Mouse (Mus musculus) embryonic facial prominence, embryonic 11.5 days (tissue): Measurements from ENCODE around the gene Rnh1. TPM values are rescaled to one million over a fixed set of nuclear protein-coding genes. Genes with fewer than 3 reads are reported as not detected.

Experiments
- ATAC-seq: fragments of 200-750 bp; cut with Nextera tagmentation; replicated peaks from 2 replicates; pipeline ENCODE4 v1.8.0; 2017; ENCODE audit warnings: low read depth; ENCODE audit not compliant: insufficient number of reproducible peaks, low FRiP score, low TSS enrichment
- DNase-seq: peaks from one replicate; pipeline ENCODE4 v3.0.0-alpha.2; 2015; ENCODE audit warnings: low spot score
- H3K27ac ChIP-seq: fragments of 300-500 bp; sonication (generic); replicated peaks from 2 replicates; pipeline ENCODE4 v1.5.1; 2014; ENCODE audit warnings: mild to moderate bottlenecking, low read depth, low read length, control low read depth
- H3K27me3 ChIP-seq: fragments of 300-500 bp; sonication (generic); 2 replicates; pipeline ENCODE4 v1.6.1; 2014; ENCODE audit warnings: mild to moderate bottlenecking, low read length, moderate library complexity, mixed read lengths; ENCODE audit not compliant: control insufficient read depth, insufficient read depth
- H3K36me3 ChIP-seq: fragments of 300-500 bp; sonication (generic); replicated peaks from 2 replicates; pipeline ENCODE4 v1.6.1; 2014; ENCODE audit warnings: low read depth, mild to moderate bottlenecking, low read length, moderate library complexity, mixed read lengths; ENCODE audit not compliant: control insufficient read depth, insufficient read depth
- H3K4me1 ChIP-seq: fragments of 300-500 bp; sonication (generic); 2 replicates; pipeline ENCODE4 v1.6.1; 2014; ENCODE audit warnings: low read length, mixed read lengths; ENCODE audit not compliant: control insufficient read depth, insufficient read depth
- H3K4me2 ChIP-seq: fragments of 300-500 bp; sonication (generic); 2 replicates; pipeline ENCODE4 v1.6.1; 2014; ENCODE audit warnings: low read depth, mild to moderate bottlenecking, control low read depth, low read length, moderate library complexity
- H3K4me3 ChIP-seq: fragments of 300-500 bp; sonication (generic); 2 replicates; pipeline ENCODE4 v1.5.1; 2014; ENCODE audit warnings: low read depth, low read length, control low read depth
- H3K9ac ChIP-seq: fragments of 300-500 bp; sonication (generic); replicated peaks from 2 replicates; pipeline ENCODE4 v1.6.1; 2014; ENCODE audit warnings: mild to moderate bottlenecking, control low read depth, low read length
- H3K9me3 ChIP-seq: fragments of 300-500 bp; sonication (generic); replicated peaks from 2 replicates; pipeline ENCODE4 v1.6.1; 2016; ENCODE audit warnings: mild to moderate bottlenecking, low read length, inconsistent platforms, mixed read lengths; ENCODE audit not compliant: control insufficient read depth
- WGBS: fragments of 180-500 bp; shearing (Covaris S2); extraction: QIAGEN DNeasy Blood & Tissue Kit; methylation state at CpG from one replicate; pipeline ENCODE4 v1.1.7; 2014; 5-methylcytosine and 5-hydroxymethylcytosine counted together
- polyA plus RNA-seq: library from polyadenylated mRNA; unstranded; fragments of >200 nt; fragmentation: Nextera tagmentation; extraction: Ambion mirVana; gene quantifications from 2 replicates; pipeline ENCODE4 v1.2.1, GENCODE M21; 2014

The Rnh1 gene
- polyA plus RNA-seq, 1 experiment from 2014 or later, result 82.0 TPM

GRCm38 (mm10) chr7:141191036-141191435, 18.4 kb upstream of the Rnh1 start:
- H3K9me3 ChIP-seq, result no peaks in the 10 kb centered on the region
- DNase-seq (no peak), ATAC-seq (no peak)
- H3K4me1 ChIP-seq, result peaks cover 3% of the 10 kb centered on the region; the same call in 1 of the 2 replicates
- H3K4me2 ChIP-seq, result no peak overlapping the region
- H3K27ac ChIP-seq, result no peak overlapping the region
- H3K9ac ChIP-seq, result no peak overlapping the region
- 90% methylated on average over 14 of the region's 14 CpGs for WGBS
- no peak overlapping the region for H3K4me3 ChIP-seq
- peaks cover 3% of the 10 kb centered on the region for H3K36me3 ChIP-seq
- H3K27me3 ChIP-seq, result no peaks in the 10 kb centered on the region

- Histone ChIP-seq H3K27me3 (no peaks in the 10 kb centered on the region), H3K9me3 (no peaks in the 10 kb centered on the region), H3K4me3 (no peak overlapping the region), H3K36me3 (peaks cover 3% of the 10 kb centered on the region), H3K4me1 (peaks cover 3% of the 10 kb centered on the region; the same call in 1 of the 2 replicates), H3K27ac (no peak overlapping the region), H3K4me2 (no peak overlapping the region), H3K9ac (no peak overlapping the region)
- 89% methylated on average over 3 of the region's 3 CpGs for whole genome bisulfite sequencing
- ATAC-seq (no peak), DNase-seq (no peak)
Observed at GRCm38 (mm10) chr7:141190220-141190619, 17.6 kb upstream of the Rnh1 start.

GRCm38 (mm10) chr7:141188733-141189132, 16.1 kb upstream of the Rnh1 start:
- no peak overlapping the region for H3K9ac ChIP-seq
- WGBS, result 96% methylated on average over 3 of the region's 3 CpGs
- DNase-seq, result no peak

GRCm38 (mm10) chr7:141188194-141188593, 15.5 kb upstream of the Rnh1 start:
- DNase-seq (no peak), ATAC-seq (no peak)
- Histone ChIP-seq H3K4me3 (no peak overlapping the region), H3K9ac (no peak overlapping the region), H3K36me3 (peaks cover 3% of the 10 kb centered on the region), H3K4me1 (peaks cover 3% of the 10 kb centered on the region; the same call in 1 of the 2 replicates), H3K27me3 (no peaks in the 10 kb centered on the region), H3K4me2 (no peak overlapping the region), H3K9me3 (no peaks in the 10 kb centered on the region), H3K27ac (no peak overlapping the region)
- 88% methylated on average over 3 of the region's 3 CpGs for WGBS

More at GRCm38 (mm10) chr7:141188733-141189132, 16.1 kb upstream of the Rnh1 start:
- Histone ChIP-seq H3K36me3 (peaks cover 3% of the 10 kb centered on the region), H3K4me3 (no peak overlapping the region), H3K9me3 (no peaks in the 10 kb centered on the region), H3K4me2 (no peak overlapping the region), H3K27me3 (no peaks in the 10 kb centered on the region), H3K27ac (no peak overlapping the region), H3K4me1 (peaks cover 3% of the 10 kb centered on the region; the same call in 1 of the 2 replicates)
- no peak for ATAC-seq

GRCm38 (mm10) chr7:141176173-141176572, 3.5 kb upstream of the Rnh1 start:
- H3K9ac ChIP-seq, result no peak overlapping the region
- no peaks in the 10 kb centered on the region for H3K36me3 ChIP-seq
- DNase-seq, result peak; percentile 94
- 2% methylated on average over 8 of the region's 8 CpGs for WGBS
- no peak overlapping the region for H3K4me2 ChIP-seq
- H3K27me3 ChIP-seq, result no peaks in the 10 kb centered on the region
- ATAC-seq, result no peak
- no peak overlapping the region for H3K27ac ChIP-seq
- no peaks in the 10 kb centered on the region for H3K4me1 ChIP-seq
- H3K4me3 ChIP-seq, result no peak overlapping the region
- H3K9me3 ChIP-seq, result no peaks in the 10 kb centered on the region

GRCm38 (mm10) chr7:141175068-141175467, 2.4 kb upstream of the Rnh1 start:
- Histone ChIP-seq H3K4me1 (no peaks in the 10 kb centered on the region), H3K27ac (no peak overlapping the region), H3K9ac (no peak overlapping the region), H3K9me3 (no peaks in the 10 kb centered on the region), H3K4me3 (no peak overlapping the region), H3K4me2 (no peak overlapping the region), H3K36me3 (no peaks in the 10 kb centered on the region), H3K27me3 (no peaks in the 10 kb centered on the region)
- no peak for ATAC-seq
- 84% methylated on average over 4 of the region's 4 CpGs for WGBS
- no peak for DNase-seq

- Histone ChIP-seq H3K4me2 (peak overlapping the region; percentile 44; the same call in 1 of the 2 replicates), H3K4me1 (no peaks in the 10 kb centered on the region), H3K27me3 (no peaks in the 10 kb centered on the region), H3K36me3 (no peaks in the 10 kb centered on the region), H3K9ac (peak overlapping the region; percentile 23; the same call in 1 of the 2 replicates), H3K27ac (no peak overlapping the region), H3K9me3 (no peaks in the 10 kb centered on the region), H3K4me3 (peak overlapping the region; percentile 41; the same call in 1 of the 2 replicates)
- 80% methylated on average over 5 of the region's 5 CpGs for WGBS
- no peak for ATAC-seq
- DNase-seq, result no peak
Observed at GRCm38 (mm10) chr7:141173323-141173850, 730 bp upstream of the Rnh1 start.

GRCm38 (mm10) chr7:141169866-141170265, 2.8 kb downstream of the Rnh1 start:
- H3K36me3 ChIP-seq, result no peaks in the 10 kb centered on the region

More at GRCm38 (mm10) chr7:141169866-141170265, 2.8 kb downstream of the Rnh1 start:
- DNase-seq, result no peak
- Histone ChIP-seq H3K4me1 (no peaks in the 10 kb centered on the region), H3K27me3 (no peaks in the 10 kb centered on the region), H3K4me2 (no peak overlapping the region), H3K27ac (no peak overlapping the region), H3K4me3 (no peak overlapping the region), H3K9me3 (no peaks in the 10 kb centered on the region), H3K9ac (no peak overlapping the region)
- ATAC-seq, result no peak
